Mouse (Mus musculus) hindbrain, embryonic 14.5 days (tissue): ENCODE measurements around the gene Fbxo9. TPM values are rescaled to one million over a fixed set of nuclear protein-coding genes. Genes with fewer than 3 reads are reported as not detected.
A peak's percentile ranks its signal among the peaks of the same experiment; 100 is the strongest.
"Not testable (repeated sequence)": the region's sequence is repeated elsewhere in the genome, so short reads cannot be mapped to it uniquely, and the experiment has no call there.

Experiments
- ATAC-seq: fragments of 200-750 bp; cut with Nextera tagmentation; 2 replicates; pipeline ENCODE4 v1.8.0; 2017; ENCODE audit warnings: moderate number of reproducible peaks, mild to moderate bottlenecking, moderate TSS enrichment, moderate library complexity; ENCODE audit not compliant: low FRiP score
- DNase-seq: peaks from one replicate; pipeline ENCODE4 v3.0.0-alpha.2; 2015; ENCODE audit warnings: low spot score
- H3K27ac ChIP-seq: fragments of 300-500 bp; sonication (generic); 2 replicates; pipeline ENCODE4 v1.5.1; 2014; ENCODE audit warnings: mild to moderate bottlenecking, moderate library complexity
- H3K27me3 ChIP-seq: fragments of 300-500 bp; sonication (generic); 2 replicates; pipeline ENCODE4 v1.6.1; 2014; ENCODE audit warnings: mild to moderate bottlenecking, low read length, mixed read lengths; ENCODE audit not compliant: control insufficient read depth, insufficient read depth
- H3K36me3 ChIP-seq: fragments of 300-500 bp; sonication (generic); replicated peaks from 2 replicates; pipeline ENCODE4 v1.6.1; 2014; ENCODE audit not compliant: control insufficient read depth, insufficient read depth
- H3K4me1 ChIP-seq: fragments of 300-500 bp; sonication (generic); replicated peaks from 2 replicates; pipeline ENCODE4 v1.6.1; 2014; ENCODE audit warnings: antibody characterized with exemption, low read length, mixed read lengths; ENCODE audit not compliant: control insufficient read depth, insufficient read depth
- H3K4me2 ChIP-seq: fragments of 300-500 bp; sonication (generic); replicated peaks from 2 replicates; pipeline ENCODE4 v1.6.1; 2014; ENCODE audit warnings: mild to moderate bottlenecking, moderate library complexity
- H3K4me3 ChIP-seq: fragments of 300-500 bp; sonication (generic); replicated peaks from 2 replicates; pipeline ENCODE4 v1.5.1; 2014; ENCODE audit warnings: mild to moderate bottlenecking, low read length
- H3K9ac ChIP-seq: fragments of 300-500 bp; sonication (generic); 2 replicates; pipeline ENCODE4 v1.6.1; 2014
- H3K9me3 ChIP-seq: fragments of 300-500 bp; sonication (generic); 2 replicates; pipeline ENCODE4 v1.6.1; 2016; ENCODE audit warnings: low read length; ENCODE audit not compliant: control insufficient read depth
- WGBS: fragments of 180-500 bp; shearing (Covaris S2); extraction: QIAGEN DNeasy Blood & Tissue Kit; methylation state at CpG from one replicate; pipeline ENCODE4 v1.1.7; 2014; 5-methylcytosine and 5-hydroxymethylcytosine counted together
- polyA plus RNA-seq: library from polyadenylated mRNA; unstranded; fragments of >200 nt; fragmentation: Nextera tagmentation; extraction: Ambion mirVana; gene quantifications from 2 replicates; pipeline ENCODE4 v1.2.1, GENCODE M21; 2014

Gene Fbxo9
- polyA plus RNA-seq, 1 experiment from 2014 or later = 82.1 TPM

GRCm38 (mm10) chr9:78085722-78086287 lies 23.1 kb downstream of the Fbxo9 start:
- no peak overlapping the region for H3K27ac ChIP-seq
- 90% methylated on average over 14 of the region's 14 CpGs for WGBS
- H3K36me3 ChIP-seq = peaks cover 65% of the 10 kb centered on the region

GRCm38 (mm10) chr9:78084341-78084740 lies 24.5 kb downstream of the Fbxo9 start:
- Histone ChIP-seq H3K4me3 (no peak overlapping the region), H3K4me1 (no peaks in the 10 kb centered on the region), H3K27me3 (no peaks in the 10 kb centered on the region), H3K9me3 (no peaks in the 10 kb centered on the region), H3K9ac (no peak overlapping the region), H3K36me3 (peaks cover 62% of the 10 kb centered on the region), H3K4me2 (no peak overlapping the region), H3K27ac (no peak overlapping the region)
- DNase-seq (no peak), ATAC-seq (no peak)
- WGBS = 92% methylated on average over 4 of the region's 4 CpGs

More at GRCm38 (mm10) chr9:78085722-78086287, 23.1 kb downstream of the Fbxo9 start:
- Histone ChIP-seq H3K4me1 (no peaks in the 10 kb centered on the region), H3K27me3 (no peaks in the 10 kb centered on the region), H3K4me3 (no peak overlapping the region), H3K9me3 (no peaks in the 10 kb centered on the region), H3K4me2 (no peak overlapping the region), H3K9ac (no peak overlapping the region)
- DNase-seq (no peak), ATAC-seq (no peak)

GRCm38 (mm10) chr9:78081835-78082234 lies 27.0 kb downstream of the Fbxo9 start:
- Histone ChIP-seq H3K4me3 (no peak overlapping the region), H3K27me3 (no peaks in the 10 kb centered on the region), H3K36me3 (peaks cover 52% of the 10 kb centered on the region), H3K4me2 (no peak overlapping the region), H3K9ac (no peak overlapping the region), H3K4me1 (no peaks in the 10 kb centered on the region), H3K9me3 (no peaks in the 10 kb centered on the region), H3K27ac (no peak overlapping the region)
- no peak for ATAC-seq
- no peak for DNase-seq
- WGBS = 63% methylated on average over 7 of the region's 7 CpGs

- Histone ChIP-seq H3K4me3 (no peak overlapping the region), H3K4me1 (no peaks in the 10 kb centered on the region), H3K4me2 (no peak overlapping the region), H3K36me3 (peaks cover 16% of the 10 kb centered on the region), H3K27ac (no peak overlapping the region), H3K9me3 (no peaks in the 10 kb centered on the region), H3K27me3 (no peaks in the 10 kb centered on the region), H3K9ac (no peak overlapping the region)
- ATAC-seq (no peak), DNase-seq (peak; percentile 53)
- WGBS = 38% methylated on average over 2 of the region's 2 CpGs
These were observed 30.6 kb downstream of the Fbxo9 start for GRCm38 (mm10) chr9:78078240-78078639.

GRCm38 (mm10) chr9:78075256-78075655 lies 33.6 kb downstream of the Fbxo9 start:
- Histone ChIP-seq H3K4me1 (no peaks in the 10 kb centered on the region), H3K27ac (no peak overlapping the region), H3K4me3 (no peak overlapping the region), H3K9ac (no peak overlapping the region), H3K4me2 (no peak overlapping the region), H3K9me3 (no peaks in the 10 kb centered on the region), H3K36me3 (no peaks in the 10 kb centered on the region), H3K27me3 (no peaks in the 10 kb centered on the region)
- DNase-seq = no peak
- 93% methylated on average over 3 of the region's 3 CpGs for WGBS
- ATAC-seq = no peak

GRCm38 (mm10) chr9:78073713-78074340 lies 35.0 kb downstream of the Fbxo9 start:
- Histone ChIP-seq H3K27me3 (no peaks in the 10 kb centered on the region), H3K4me2 (no peak overlapping the region), H3K4me1 (no peaks in the 10 kb centered on the region), H3K36me3 (no peaks in the 10 kb centered on the region), H3K9me3 (no peaks in the 10 kb centered on the region), H3K27ac (no peak overlapping the region), H3K9ac (no peak overlapping the region), H3K4me3 (no peak overlapping the region)
- no peak for ATAC-seq
- WGBS = 91% methylated on average over 13 of the region's 13 CpGs
- no peak for DNase-seq

- H3K9ac ChIP-seq, ATAC-seq, DNase-seq, H3K4me1 ChIP-seq, H3K27me3 ChIP-seq, H3K36me3 ChIP-seq, H3K4me3 ChIP-seq, H3K4me2 ChIP-seq, H3K9me3 ChIP-seq, H3K27ac ChIP-seq: not testable (repeated sequence)
- 94% methylated on average over 3 of the region's 3 CpGs for WGBS
These were observed 35.6 kb downstream of the Fbxo9 start for GRCm38 (mm10) chr9:78073291-78073690.

GRCm38 (mm10) chr9:78071626-78072025 lies 37.2 kb downstream of the Fbxo9 start:
- no peak for DNase-seq
- no peaks in the 10 kb centered on the region for H3K27me3 ChIP-seq
- no peaks in the 10 kb centered on the region for H3K4me1 ChIP-seq
- H3K9ac ChIP-seq = no peak overlapping the region
- no peak overlapping the region for H3K4me2 ChIP-seq
- 92% methylated on average over 4 of the region's 4 CpGs for WGBS
- no peak for ATAC-seq
- no peak overlapping the region for H3K4me3 ChIP-seq
- no peak overlapping the region for H3K27ac ChIP-seq
- H3K36me3 ChIP-seq = no peaks in the 10 kb centered on the region
- no peaks in the 10 kb centered on the region for H3K9me3 ChIP-seq

- Histone ChIP-seq H3K9ac (no peak overlapping the region), H3K9me3 (no peaks in the 10 kb centered on the region), H3K27me3 (no peaks in the 10 kb centered on the region), H3K36me3 (no peaks in the 10 kb centered on the region), H3K4me3 (no peak overlapping the region), H3K4me2 (no peak overlapping the region), H3K4me1 (no peaks in the 10 kb centered on the region), H3K27ac (no peak overlapping the region)
- 89% methylated on average over 5 of the region's 5 CpGs for WGBS
- DNase-seq (no peak), ATAC-seq (no peak)
These were observed 38.4 kb downstream of the Fbxo9 start for GRCm38 (mm10) chr9:78070496-78070895.
